Mouse (Mus musculus) forebrain, embryonic 14.5 days (tissue): ENCODE data around the gene Atf3. TPM values are rescaled to one million over a fixed set of nuclear protein-coding genes. Genes with fewer than 3 reads are reported as not detected.

Experiments used
- ATAC-seq: fragments of 200-750 bp; cut with Nextera tagmentation; 2 replicates; pipeline ENCODE4 v1.8.0; 2017; ENCODE audit warnings: mild to moderate bottlenecking, moderate library complexity
- DNase-seq: peaks from one replicate; pipeline ENCODE4 v3.0.0-alpha.2; 2015; ENCODE audit warnings: low spot score
- H3K27ac ChIP-seq: fragments of 300-500 bp; sonication (generic); 2 replicates; pipeline ENCODE4 v1.5.1; 2014; ENCODE audit warnings: low read depth, mild to moderate bottlenecking, control low read depth, low read length, moderate library complexity
- H3K27me3 ChIP-seq: fragments of 300-500 bp; sonication (generic); replicated peaks from 2 replicates; pipeline ENCODE4 v1.6.1; 2014; ENCODE audit warnings: low read length, control low read depth, mixed read lengths; ENCODE audit not compliant: control insufficient read depth, insufficient read depth
- H3K36me3 ChIP-seq: fragments of 300-500 bp; sonication (generic); 2 replicates; pipeline ENCODE4 v1.6.1; 2014; ENCODE audit warnings: low read length, control low read depth; ENCODE audit not compliant: control insufficient read depth, insufficient read depth
- H3K4me1 ChIP-seq: fragments of 300-500 bp; sonication (generic); 2 replicates; pipeline ENCODE4 v1.6.1; 2014; ENCODE audit warnings: antibody characterized with exemption, low read length, control low read depth; ENCODE audit not compliant: control insufficient read depth, insufficient read depth
- H3K4me2 ChIP-seq: fragments of 300-500 bp; sonication (generic); 2 replicates; pipeline ENCODE4 v1.6.1; 2014; ENCODE audit warnings: mild to moderate bottlenecking, control low read depth, low read length
- H3K4me3 ChIP-seq: fragments of 300-500 bp; sonication (generic); 2 replicates; pipeline ENCODE4 v1.5.1; 2014; ENCODE audit warnings: low read depth, low read length, control low read depth
- H3K9ac ChIP-seq: fragments of 300-500 bp; sonication (generic); 2 replicates; pipeline ENCODE4 v1.6.1; 2014; ENCODE audit warnings: mild to moderate bottlenecking, low read length, control low read depth, moderate library complexity
- H3K9me3 ChIP-seq: fragments of 300-500 bp; sonication (generic); replicated peaks from 2 replicates; pipeline ENCODE4 v1.6.1; 2016; ENCODE audit warnings: low read length, control low read depth, mixed read lengths; ENCODE audit not compliant: control insufficient read depth
- WGBS: fragments of 180-500 bp; shearing (Covaris S2); extraction: QIAGEN DNeasy Blood & Tissue Kit; methylation state at CpG from one replicate; pipeline ENCODE4 v1.1.7; 2014; 5-methylcytosine and 5-hydroxymethylcytosine counted together
- polyA plus RNA-seq: library from polyadenylated mRNA; unstranded; fragments of >200 nt; fragmentation: Nextera tagmentation; extraction: Ambion mirVana; gene quantifications from 2 replicates; pipeline ENCODE4 v1.2.1, GENCODE M21; 2014

The Atf3 gene
- polyA plus RNA-seq, 1 experiment from 2014 or later: 0.98 TPM

- no peaks in the 10 kb centered on the region for H3K36me3 ChIP-seq
- H3K9ac ChIP-seq: no peak overlapping the region
- no peaks in the 10 kb centered on the region for H3K9me3 ChIP-seq
- H3K27me3 ChIP-seq: no peaks in the 10 kb centered on the region
- DNase-seq (no peak), ATAC-seq (no peak)
- no peak overlapping the region for H3K4me2 ChIP-seq
- H3K27ac ChIP-seq: no peak overlapping the region
- no peak overlapping the region for H3K4me3 ChIP-seq
- no peaks in the 10 kb centered on the region for H3K4me1 ChIP-seq
- 76% methylated on average over 11 of the region's 11 CpGs for WGBS
Measured at GRCm38 (mm10) chr1:191256566-191257350, 38.9 kb upstream of the Atf3 start.

- Histone ChIP-seq H3K4me1 (no peaks in the 10 kb centered on the region), H3K4me2 (no peak overlapping the region), H3K9me3 (no peaks in the 10 kb centered on the region), H3K4me3 (no peak overlapping the region), H3K9ac (no peak overlapping the region), H3K27ac (no peak overlapping the region), H3K36me3 (no peaks in the 10 kb centered on the region), H3K27me3 (no peaks in the 10 kb centered on the region)
- ATAC-seq: no peak
- no peak for DNase-seq
- 87% methylated on average over 5 of the region's 5 CpGs for WGBS
Measured at GRCm38 (mm10) chr1:191256134-191256533, 38.3 kb upstream of the Atf3 start.

GRCm38 (mm10) chr1:191254448-191254847 is 36.6 kb upstream of the Atf3 start:
- ATAC-seq (no peak), DNase-seq (no peak)
- Histone ChIP-seq H3K4me1 (no peaks in the 10 kb centered on the region), H3K4me2 (no peak overlapping the region), H3K4me3 (no peak overlapping the region), H3K9ac (no peak overlapping the region), H3K9me3 (no peaks in the 10 kb centered on the region), H3K27me3 (no peaks in the 10 kb centered on the region), H3K36me3 (no peaks in the 10 kb centered on the region), H3K27ac (no peak overlapping the region)
- 77% methylated on average over 5 of the region's 5 CpGs for WGBS

- H3K9ac ChIP-seq: no peak overlapping the region
- H3K27me3 ChIP-seq: no peaks in the 10 kb centered on the region
- ATAC-seq (no peak), DNase-seq (no peak)
- H3K36me3 ChIP-seq: no peaks in the 10 kb centered on the region
- 92% methylated on average over 1 of the region's 1 CpGs for WGBS
- H3K4me1 ChIP-seq: no peaks in the 10 kb centered on the region
- no peaks in the 10 kb centered on the region for H3K9me3 ChIP-seq
- H3K4me3 ChIP-seq: no peak overlapping the region
- no peak overlapping the region for H3K4me2 ChIP-seq
- H3K27ac ChIP-seq: no peak overlapping the region
Measured at GRCm38 (mm10) chr1:191253636-191254035, 35.8 kb upstream of the Atf3 start.

GRCm38 (mm10) chr1:191249975-191250374 is 32.1 kb upstream of the Atf3 start:
- Histone ChIP-seq H3K27me3 (no peaks in the 10 kb centered on the region), H3K9ac (no peak overlapping the region), H3K4me3 (no peak overlapping the region), H3K4me2 (no peak overlapping the region), H3K36me3 (no peaks in the 10 kb centered on the region), H3K9me3 (no peaks in the 10 kb centered on the region), H3K4me1 (no peaks in the 10 kb centered on the region), H3K27ac (no peak overlapping the region)
- WGBS: 96% methylated on average over 3 of the region's 3 CpGs
- ATAC-seq (no peak), DNase-seq (no peak)

- Histone ChIP-seq H3K4me1 (no peaks in the 10 kb centered on the region), H3K27ac (no peak overlapping the region), H3K4me2 (no peak overlapping the region), H3K9me3 (no peaks in the 10 kb centered on the region), H3K4me3 (no peak overlapping the region), H3K9ac (no peak overlapping the region), H3K27me3 (no peaks in the 10 kb centered on the region), H3K36me3 (no peaks in the 10 kb centered on the region)
- DNase-seq (no peak), ATAC-seq (no peak)
- WGBS: 64% methylated on average over 1 of the region's 1 CpGs
Measured at GRCm38 (mm10) chr1:191248423-191248822, 30.6 kb upstream of the Atf3 start.

- Histone ChIP-seq H3K36me3 (no peaks in the 10 kb centered on the region), H3K4me2 (no peak overlapping the region)
Measured at GRCm38 (mm10) chr1:191247561-191247960, 29.7 kb upstream of the Atf3 start.

GRCm38 (mm10) chr1:191243855-191244254 is 26.0 kb upstream of the Atf3 start:
- no peaks in the 10 kb centered on the region for H3K36me3 ChIP-seq
- H3K4me2 ChIP-seq: no peak overlapping the region
- DNase-seq (no peak), ATAC-seq (no peak)
- H3K9me3 ChIP-seq: no peaks in the 10 kb centered on the region
- 91% methylated on average over 4 of the region's 4 CpGs for WGBS
- no peaks in the 10 kb centered on the region for H3K4me1 ChIP-seq
- H3K4me3 ChIP-seq: no peak overlapping the region
- no peak overlapping the region for H3K27ac ChIP-seq
- no peaks in the 10 kb centered on the region for H3K27me3 ChIP-seq
- H3K9ac ChIP-seq: no peak overlapping the region

More at GRCm38 (mm10) chr1:191247561-191247960, 29.7 kb upstream of the Atf3 start:
- DNase-seq (no peak), ATAC-seq (no peak)
- no peak overlapping the region for H3K9ac ChIP-seq
- no peak overlapping the region for H3K27ac ChIP-seq
- no peak overlapping the region for H3K4me3 ChIP-seq
- 100% methylated on average over 1 of the region's 1 CpGs for WGBS
- no peaks in the 10 kb centered on the region for H3K4me1 ChIP-seq
- H3K27me3 ChIP-seq: no peaks in the 10 kb centered on the region
- H3K9me3 ChIP-seq: no peaks in the 10 kb centered on the region

- ATAC-seq (peak; percentile 48), DNase-seq (peak; percentile 47)
- Histone ChIP-seq H3K4me3 (no peak overlapping the region), H3K9me3 (no peaks in the 10 kb centered on the region), H3K27me3 (no peaks in the 10 kb centered on the region), H3K4me2 (no peak overlapping the region), H3K9ac (no peak overlapping the region), H3K4me1 (no peaks in the 10 kb centered on the region), H3K36me3 (no peaks in the 10 kb centered on the region), H3K27ac (no peak overlapping the region)
- WGBS: 53% methylated on average over 12 of the region's 12 CpGs
Measured at GRCm38 (mm10) chr1:191242065-191242698, 24.3 kb upstream of the Atf3 start.
